Mouse (Mus musculus): ENCODE data around the gene Gcgr. TPM values are rescaled to one million over a fixed set of nuclear protein-coding genes. Genes with fewer than 3 reads are reported as not detected.

The Gcgr gene
- polyA plus RNA-seq, 1 experiment from 2014 or later: 1.9 TPM

GRCm38 (mm10) chr11:120578024-120578693, 47.7 kb downstream of the Gcgr start:
- no peaks in the 10 kb centered on the region for H3K27me3 ChIP-seq (ENCODE audit: control insufficient read depth, insufficient read depth, low read length)
- no peak overlapping the region for H3K9ac ChIP-seq (replicated peaks; ENCODE audit: low read depth, low read length)
- no peak overlapping the region for H3K4me3 ChIP-seq (ENCODE audit: low read depth, low read length)
- peaks cover 22% of the 10 kb centered on the region for H3K4me1 ChIP-seq (ENCODE audit: control insufficient read depth, insufficient read depth, low read length)
- H3K36me3 ChIP-seq (ENCODE audit: control insufficient read depth, insufficient read depth, low read length): peaks cover 29% of the 10 kb centered on the region
- H3K27ac ChIP-seq (ENCODE audit: low read length): no peak overlapping the region
- no peak for ATAC-seq (ENCODE audit: insufficient number of reproducible peaks, insufficient read depth, low FRiP score, low read depth)
- H3K9me3 ChIP-seq (ENCODE audit: control insufficient read depth, low read depth, low read length): no peaks in the 10 kb centered on the region
- WGBS: 77% methylated on average over 10 of the region's 10 CpGs
- H3K4me2 ChIP-seq (replicated peaks; ENCODE audit: low read depth, low read length): no peak overlapping the region

DNA sequence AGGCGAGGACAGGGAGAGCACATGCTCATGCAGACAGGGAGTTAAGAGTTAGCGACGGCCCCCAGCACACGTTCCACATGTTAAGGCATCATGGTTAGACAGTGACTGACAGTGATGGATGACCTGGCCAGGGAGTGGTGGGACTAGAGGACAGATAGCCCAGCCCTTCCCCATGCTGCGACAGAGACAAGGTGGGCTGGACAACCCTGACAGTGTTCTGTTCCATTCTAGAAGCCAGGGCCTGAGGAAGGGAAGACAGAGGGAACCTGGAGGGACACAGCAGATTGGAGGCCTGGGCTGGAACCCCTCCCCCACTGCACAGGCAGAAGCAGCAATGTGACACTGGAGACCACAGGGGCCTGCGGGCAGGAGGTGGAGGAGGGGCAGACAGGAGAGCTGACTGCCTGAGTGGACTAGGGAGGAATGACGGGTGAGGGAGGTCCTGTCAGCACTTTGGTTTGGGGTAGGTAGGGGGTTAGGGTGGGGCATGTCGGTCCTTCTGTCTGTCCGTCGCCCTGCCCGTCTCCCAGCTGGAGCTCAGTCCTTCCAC, 48.3 kb downstream of the Gcgr start:
- Histone ChIP-seq H3K9ac (replicated peaks; ENCODE audit: low read depth, low read length) (no peak overlapping the region), H3K9me3 (ENCODE audit: control insufficient read depth, low read depth, low read length) (0 out of 2 replicates have a peak, but pooled peaks cover under 1% of the 10 kb centered on the region), H3K4me1 (ENCODE audit: control insufficient read depth, insufficient read depth, low read length) (peaks cover 22% of the 10 kb centered on the region), H3K27me3 (ENCODE audit: control insufficient read depth, insufficient read depth, low read length) (no peaks in the 10 kb centered on the region), H3K4me2 (replicated peaks; ENCODE audit: low read depth, low read length) (no peak overlapping the region), H3K36me3 (ENCODE audit: control insufficient read depth, insufficient read depth, low read length) (peaks cover 29% of the 10 kb centered on the region), H3K4me3 (ENCODE audit: low read depth, low read length) (no peak overlapping the region), H3K27ac (ENCODE audit: low read length) (no peak overlapping the region)
- ATAC-seq (ENCODE audit: insufficient number of reproducible peaks, insufficient read depth, low FRiP score, low read depth): no peak
- 74% methylated on average over 11 of the region's 11 CpGs for WGBS

DNA sequence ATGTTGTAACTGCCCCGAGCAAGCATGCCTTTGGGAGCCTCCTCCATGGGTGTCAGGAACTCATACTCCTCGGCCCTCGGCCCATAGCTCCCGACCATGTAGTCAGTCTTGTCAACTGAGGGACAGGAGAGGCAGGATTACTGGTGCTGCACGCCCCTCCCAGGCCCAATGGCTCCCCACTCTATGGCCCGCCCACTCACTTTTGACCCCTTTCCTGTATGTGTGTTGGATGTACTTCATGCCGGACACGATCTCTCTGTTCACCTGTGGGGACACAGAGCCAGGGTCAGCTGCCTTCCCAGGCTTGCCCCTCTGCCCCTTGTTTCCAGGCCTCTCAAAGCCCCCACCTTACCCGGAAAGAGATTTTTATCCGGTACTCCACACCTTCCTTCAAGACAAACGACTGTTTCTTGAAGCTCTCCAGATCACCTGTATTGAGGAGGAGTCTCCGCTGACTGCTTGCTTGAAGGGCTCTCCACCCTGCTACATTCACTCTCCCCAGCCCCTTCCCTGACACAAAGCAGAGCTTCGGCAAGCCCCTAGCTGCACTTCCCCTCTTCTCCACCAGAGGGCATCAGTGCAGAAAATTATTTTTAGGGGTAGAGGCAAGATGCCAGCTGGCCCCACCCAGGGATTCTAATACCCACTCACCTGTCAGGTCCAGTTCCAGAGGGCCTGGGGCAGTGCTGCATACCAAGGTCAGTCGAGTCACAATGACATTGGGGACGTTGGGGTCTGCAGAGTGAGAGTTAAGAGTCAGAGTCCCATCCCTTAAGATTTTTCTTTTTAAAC, 49.0 kb downstream of the Gcgr start:
- Histone ChIP-seq H3K4me1 (ENCODE audit: control insufficient read depth, insufficient read depth, low read length) (peaks cover 18% of the 10 kb centered on the region), H3K9me3 (ENCODE audit: control insufficient read depth, low read depth, low read length) (0 out of 2 replicates have a peak, but pooled peaks cover 3% of the 10 kb centered on the region), H3K27ac (ENCODE audit: low read length) (peak overlapping the region; percentile 94; the same call in 1 of the 2 replicates), H3K27me3 (ENCODE audit: control insufficient read depth, insufficient read depth, low read length) (no peaks in the 10 kb centered on the region), H3K4me2 (replicated peaks; ENCODE audit: low read depth, low read length) (peak overlapping the region; percentile 95), H3K36me3 (ENCODE audit: control insufficient read depth, insufficient read depth, low read length) (peaks cover 29% of the 10 kb centered on the region), H3K9ac (replicated peaks; ENCODE audit: low read depth, low read length) (peak overlapping the region; percentile 2; the same call in 1 of the 2 replicates), H3K4me3 (ENCODE audit: low read depth, low read length) (peak overlapping the region; percentile 91)
- ATAC-seq (ENCODE audit: insufficient number of reproducible peaks, insufficient read depth, low FRiP score, low read depth): no peak
- WGBS: 51% methylated on average over 15 of the region's 15 CpGs

DNA sequence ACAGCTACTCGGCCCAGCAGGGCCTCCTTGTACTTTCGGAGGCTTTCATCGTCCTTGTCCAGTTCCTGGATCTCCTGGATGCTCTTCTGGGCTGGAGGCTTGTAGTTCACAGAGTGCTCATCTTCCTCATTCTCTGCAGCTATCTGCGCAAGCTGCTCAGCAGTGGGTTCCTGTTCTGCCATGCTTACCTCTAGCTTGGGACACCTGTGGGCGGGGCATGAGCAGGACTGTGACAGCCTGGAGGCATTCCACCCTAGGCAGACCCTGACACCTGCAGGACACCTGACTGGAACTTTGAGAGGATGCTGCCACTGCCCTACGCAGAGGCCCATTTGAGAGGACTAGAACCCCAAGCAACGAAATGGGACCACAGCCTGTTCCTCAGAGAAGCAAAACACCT, 49.7 kb downstream of the Gcgr start:
- Histone ChIP-seq H3K9me3 (ENCODE audit: control insufficient read depth, low read depth, low read length) (0 out of 2 replicates have a peak, but pooled peaks cover 3% of the 10 kb centered on the region), H3K36me3 (ENCODE audit: control insufficient read depth, insufficient read depth, low read length) (peaks cover 33% of the 10 kb centered on the region), H3K27me3 (ENCODE audit: control insufficient read depth, insufficient read depth, low read length) (no peaks in the 10 kb centered on the region), H3K9ac (replicated peaks; ENCODE audit: low read depth, low read length) (peak overlapping the region; percentile 96), H3K4me2 (replicated peaks; ENCODE audit: low read depth, low read length) (peak overlapping the region; percentile 95), H3K27ac (ENCODE audit: low read length) (peak overlapping the region; percentile 94; the same call in 1 of the 2 replicates), H3K4me1 (ENCODE audit: control insufficient read depth, insufficient read depth, low read length) (peaks cover 18% of the 10 kb centered on the region), H3K4me3 (ENCODE audit: low read depth, low read length) (peak overlapping the region; percentile 91)
- WGBS: 48% methylated on average over 7 of the region's 7 CpGs
- ATAC-seq (ENCODE audit: insufficient number of reproducible peaks, insufficient read depth, low FRiP score, low read depth): no peak

GRCm38 (mm10) chr11:120580871-120581331, 50.4 kb downstream of the Gcgr start:
- H3K4me2 ChIP-seq (replicated peaks; ENCODE audit: low read depth, low read length): peak overlapping the region; percentile 95
- H3K9ac ChIP-seq (replicated peaks; ENCODE audit: low read depth, low read length): peak overlapping the region; percentile 96
- H3K27me3 ChIP-seq (ENCODE audit: control insufficient read depth, insufficient read depth, low read length): no peaks in the 10 kb centered on the region
- peak overlapping the region; percentile 91 for H3K4me3 ChIP-seq (ENCODE audit: low read depth, low read length)
- peaks cover 40% of the 10 kb centered on the region for H3K36me3 ChIP-seq (ENCODE audit: control insufficient read depth, insufficient read depth, low read length)
- peaks cover 18% of the 10 kb centered on the region for H3K4me1 ChIP-seq (ENCODE audit: control insufficient read depth, insufficient read depth, low read length)
- peak overlapping the region; percentile 94 for H3K27ac ChIP-seq (ENCODE audit: low read length)
- H3K9me3 ChIP-seq (ENCODE audit: control insufficient read depth, low read depth, low read length): 0 out of 2 replicates have a peak, but pooled peaks cover 3% of the 10 kb centered on the region
- ATAC-seq (ENCODE audit: insufficient number of reproducible peaks, insufficient read depth, low FRiP score, low read depth): peak; percentile 50; the same call in 1 of the 2 replicates
- 0% methylated on average over 41 of the region's 44 CpGs for WGBS

DNA sequence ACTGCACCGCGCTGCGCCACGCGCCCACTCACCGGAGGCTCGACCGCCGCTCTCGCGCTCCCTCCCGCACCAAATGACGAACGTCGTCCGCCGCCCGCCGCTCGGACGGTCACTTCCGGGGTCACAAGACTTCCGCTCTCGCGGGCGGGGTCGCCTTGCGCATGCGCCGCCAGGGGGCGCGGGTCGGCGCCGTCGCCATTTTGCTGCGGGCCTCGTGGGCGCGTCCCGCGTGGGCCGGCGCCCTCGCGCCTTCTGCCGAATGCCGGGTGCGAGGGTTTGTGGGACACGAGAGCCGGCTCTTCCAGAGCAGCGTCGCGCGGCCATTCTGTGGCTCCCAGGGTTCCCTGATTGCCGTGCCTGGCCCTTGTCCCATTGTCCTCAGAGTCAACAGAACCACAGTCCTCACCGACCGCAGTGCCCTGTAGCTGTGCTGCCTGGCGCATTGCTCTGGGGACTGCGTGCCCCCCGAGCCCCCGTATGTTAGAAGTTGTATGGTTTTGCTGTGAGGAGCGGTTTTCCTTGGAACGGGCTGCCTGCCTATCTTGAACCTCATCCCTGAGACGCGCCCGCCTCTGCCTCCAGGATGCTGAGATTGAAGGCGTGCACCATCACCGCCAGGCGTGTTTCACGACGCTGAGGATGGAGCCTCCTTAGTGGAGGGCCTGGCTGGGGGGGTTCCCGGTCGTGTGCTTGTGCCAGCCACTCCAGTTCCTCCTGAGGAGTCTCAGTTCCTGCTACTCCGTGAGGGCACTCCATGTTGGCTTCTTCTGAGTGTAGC, 51.2 kb downstream of the Gcgr start, which contains the start of gene Arhgdia:
Gene Arhgdia, minus strand, starts transcription at position 135 of the 778 bp plus-strand sequence.
- ATAC-seq (ENCODE audit: insufficient number of reproducible peaks, insufficient read depth, low FRiP score, low read depth): peak; percentile 56; the same call in 1 of the 2 replicates

GRCm38 (mm10) chr11:120582268-120582981, 51.9 kb downstream of the Gcgr start:
- no peak for ATAC-seq (ENCODE audit: insufficient number of reproducible peaks, insufficient read depth, low FRiP score, low read depth)
- peaks cover 54% of the 10 kb centered on the region for H3K36me3 ChIP-seq (ENCODE audit: control insufficient read depth, insufficient read depth, low read length)
- WGBS: 62% methylated on average over 8 of the region's 8 CpGs

More for the DNA sequence above, 51.2 kb downstream of the Gcgr start, which contains the start of gene Arhgdia:
- H3K27me3 ChIP-seq (ENCODE audit: control insufficient read depth, insufficient read depth, low read length): no peaks in the 10 kb centered on the region
- H3K4me1 ChIP-seq (ENCODE audit: control insufficient read depth, insufficient read depth, low read length): peaks cover 18% of the 10 kb centered on the region
- H3K4me2 ChIP-seq (replicated peaks; ENCODE audit: low read depth, low read length): peak within 1 kb of the TSS; percentile 95
- H3K27ac ChIP-seq (ENCODE audit: low read length): peak within 1 kb of the TSS; percentile 94
- H3K36me3 ChIP-seq (ENCODE audit: control insufficient read depth, insufficient read depth, low read length): peaks cover 47% of the 10 kb centered on the region
- H3K9me3 ChIP-seq (ENCODE audit: control insufficient read depth, low read depth, low read length): 0 out of 2 replicates have a peak, but pooled peaks cover 3% of the 10 kb centered on the region
- H3K9ac ChIP-seq (replicated peaks; ENCODE audit: low read depth, low read length): peak within 1 kb of the TSS; percentile 96
- H3K4me3 ChIP-seq (ENCODE audit: low read depth, low read length): peak within 1 kb of the TSS; percentile 91
- 6% methylated on average over 70 of the region's 75 CpGs for WGBS

More at GRCm38 (mm10) chr11:120582268-120582981, 51.9 kb downstream of the Gcgr start:
- H3K4me1 ChIP-seq (ENCODE audit: control insufficient read depth, insufficient read depth, low read length): peaks cover 18% of the 10 kb centered on the region
- H3K4me2 ChIP-seq (replicated peaks; ENCODE audit: low read depth, low read length): peak overlapping the region; percentile 95
- 0 out of 2 replicates have a peak, but pooled peaks cover 3% of the 10 kb centered on the region for H3K9me3 ChIP-seq (ENCODE audit: control insufficient read depth, low read depth, low read length)
- H3K27me3 ChIP-seq (ENCODE audit: control insufficient read depth, insufficient read depth, low read length): no peaks in the 10 kb centered on the region
- H3K4me3 ChIP-seq (ENCODE audit: low read depth, low read length): peak overlapping the region; percentile 91
- peak overlapping the region; percentile 94 for H3K27ac ChIP-seq (ENCODE audit: low read length)
- peak overlapping the region; percentile 96 for H3K9ac ChIP-seq (replicated peaks; ENCODE audit: low read depth, low read length)

Measured in stomach, embryonic 14.5 days (tissue).